Mouse (Mus musculus) urinary bladder, adult 18-20 months (tissue): ENCODE results near the gene Fryl.

Experiments used
- DNase-seq, 2 experiments: peaks; one replicate each; pipeline ENCODE4 v3.0.0; 2022; ENCODE audit warnings: low spot score in 2 of 2, mixed read lengths in 2 of 2

Fryl gene

GRCm38 (mm10) chr5:73257096-73257495, 677 bp upstream of the Fryl start:
- no peak for DNase-seq

GRCm38 (mm10) chr5:73255321-73256251, 833 bp downstream of the Fryl start:
- peak; percentile 43 to 56 for DNase-seq

- DNase-seq, result peak in 1 of 2 experiments; percentile 9
Measured at GRCm38 (mm10) chr5:73254660-73255059, 1.8 kb downstream of the Fryl start.

- no peak for DNase-seq
Measured at GRCm38 (mm10) chr5:73252739-73253138, 3.7 kb downstream of the Fryl start.

- no peak for DNase-seq
Measured at GRCm38 (mm10) chr5:73249341-73249740, 7.1 kb downstream of the Fryl start.

GRCm38 (mm10) chr5:73248211-73248610, 8.2 kb downstream of the Fryl start:
- no peak for DNase-seq

- no peak for DNase-seq
Measured at GRCm38 (mm10) chr5:73246414-73246813, 10.0 kb downstream of the Fryl start.

GRCm38 (mm10) chr5:73244403-73244802, 12.0 kb downstream of the Fryl start:
- no peak for DNase-seq

- DNase-seq, result no peak
Measured at GRCm38 (mm10) chr5:73241966-73242365, 14.5 kb downstream of the Fryl start.

GRCm38 (mm10) chr5:73241332-73241731, 15.1 kb downstream of the Fryl start:
- no peak for DNase-seq

GRCm38 (mm10) chr5:73240391-73240790, 16.0 kb downstream of the Fryl start:
- DNase-seq, result no peak

- DNase-seq, result no peak
Measured at GRCm38 (mm10) chr5:73236894-73237334, 19.5 kb downstream of the Fryl start.

- DNase-seq, result no peak
Measured at GRCm38 (mm10) chr5:73235201-73235600, 21.2 kb downstream of the Fryl start.

- DNase-seq, result peak in 1 of 2 experiments; percentile 17
Measured at GRCm38 (mm10) chr5:73233018-73233881, 23.2 kb downstream of the Fryl start.

GRCm38 (mm10) chr5:73232267-73232666, 24.2 kb downstream of the Fryl start:
- no peak for DNase-seq

- no peak for DNase-seq
Measured at GRCm38 (mm10) chr5:73231835-73232234, 24.6 kb downstream of the Fryl start.

GRCm38 (mm10) chr5:73230171-73230570, 26.2 kb downstream of the Fryl start:
- DNase-seq, result no peak

GRCm38 (mm10) chr5:73229467-73229866, 27.0 kb downstream of the Fryl start:
- no peak for DNase-seq

- no peak for DNase-seq
Measured at GRCm38 (mm10) chr5:73228291-73229049, 27.9 kb downstream of the Fryl start.

- no peak for DNase-seq
Measured at GRCm38 (mm10) chr5:73227518-73228101, 28.8 kb downstream of the Fryl start.

GRCm38 (mm10) chr5:73223065-73223464, 33.4 kb downstream of the Fryl start:
- no peak for DNase-seq
